Mouse (Mus musculus): Measurements from ENCODE around the gene Rnd1. TPM values are rescaled to one million over a fixed set of nuclear protein-coding genes. Genes with fewer than 3 reads are reported as not detected.

Rnd1 gene
- polyA plus RNA-seq, 1 experiment from 2014 or later = 7.1 TPM

GRCm38 (mm10) chr15:98614971-98615370 lies 62.3 kb downstream of the Rnd1 start:
- no peak overlapping the region for H3K27ac ChIP-seq (replicated peaks)
- no peak for DNase-seq (ENCODE audit: low spot score)
- peaks cover 29% of the 10 kb centered on the region for H3K4me1 ChIP-seq
- H3K36me3 ChIP-seq = no peaks in the 10 kb centered on the region
- H3K9me3 ChIP-seq (replicated peaks) = no peaks in the 10 kb centered on the region
- 58% methylated on average over 6 of the region's 6 CpGs for WGBS
- no peak overlapping the region for H3K4me3 ChIP-seq
- peaks cover 37% of the 10 kb centered on the region for H3K27me3 ChIP-seq (ENCODE audit: low read depth, poor library complexity, severe bottlenecking)

- no peaks in the 10 kb centered on the region for H3K9me3 ChIP-seq (replicated peaks)
- H3K4me1 ChIP-seq = peaks cover 33% of the 10 kb centered on the region
- H3K27me3 ChIP-seq (ENCODE audit: low read depth, poor library complexity, severe bottlenecking) = peaks cover 38% of the 10 kb centered on the region
- H3K27ac ChIP-seq (replicated peaks) = no peak overlapping the region; the same call in 1 of the 2 replicates
- no peak for DNase-seq (ENCODE audit: low spot score)
- no peaks in the 10 kb centered on the region for H3K36me3 ChIP-seq
- H3K4me3 ChIP-seq = no peak overlapping the region
- 74% methylated on average over 9 of the region's 9 CpGs for WGBS
These were observed 62.7 kb downstream of the Rnd1 start for GRCm38 (mm10) chr15:98614551-98614950.

Other genes starting within 250 kb of the Rnd1 start
- not detected in 2 replicates for gene Olfr282, start 246.2 kb downstream of the Rnd1 start, polyA plus RNA-seq (2016; fragmentation: Nextera tagmentation; extraction: Ambion mirVana)
- not detected in 2 replicates for gene Olfr281, start 224.9 kb downstream of the Rnd1 start, polyA plus RNA-seq (2016; fragmentation: Nextera tagmentation; extraction: Ambion mirVana)
- not detected in 2 replicates for gene OR5BS1P, start 207.6 kb downstream of the Rnd1 start, polyA plus RNA-seq (2016; fragmentation: Nextera tagmentation; extraction: Ambion mirVana)
- 0.47 TPM in 1 of 2 replicates, not detected in the other for gene Lalba, start 194.7 kb downstream of the Rnd1 start, polyA plus RNA-seq (2016; fragmentation: Nextera tagmentation; extraction: Ambion mirVana)
- not detected in 2 replicates for gene Olfr279, start 185.1 kb downstream of the Rnd1 start, polyA plus RNA-seq (2016; fragmentation: Nextera tagmentation; extraction: Ambion mirVana)
- 139 and 150 TPM in 2 replicates for gene Kansl2, start 143.2 kb downstream of the Rnd1 start, polyA plus RNA-seq (2016; fragmentation: Nextera tagmentation; extraction: Ambion mirVana)
- 59.0 and 61.3 TPM in 2 replicates for gene Ccnt1, start 106.5 kb downstream of the Rnd1 start, polyA plus RNA-seq (2016; fragmentation: Nextera tagmentation; extraction: Ambion mirVana)
- 0.43 TPM in 1 of 2 replicates, not detected in the other for gene 4930415O20Rik, start 106.5 kb downstream of the Rnd1 start, polyA plus RNA-seq (2016; fragmentation: Nextera tagmentation; extraction: Ambion mirVana)
- gene Adcy6, start 67.4 kb downstream of the Rnd1 start, polyA plus RNA-seq (2016; fragmentation: Nextera tagmentation; extraction: Ambion mirVana) = 11.8 and 12.1 TPM in 2 replicates
- gene Cacnb3, start 46.6 kb downstream of the Rnd1 start, polyA plus RNA-seq (2016; fragmentation: Nextera tagmentation; extraction: Ambion mirVana) = 36.1 and 50.9 TPM in 2 replicates
- gene Ddx23, start 14.6 kb downstream of the Rnd1 start, polyA plus RNA-seq (2016; fragmentation: Nextera tagmentation; extraction: Ambion mirVana) = 27.2 and 30.8 TPM in 2 replicates
- 1.3 and 1.5 TPM in 2 replicates for gene Ccdc65, start 30.7 kb upstream of the Rnd1 start, polyA plus RNA-seq (2016; fragmentation: Nextera tagmentation; extraction: Ambion mirVana)
- 15.2 and 16.4 TPM in 2 replicates for gene Fkbp11, start 50.7 kb upstream of the Rnd1 start, polyA plus RNA-seq (2016; fragmentation: Nextera tagmentation; extraction: Ambion mirVana)
- 41.2 and 43.2 TPM in 2 replicates for gene Arf3, start 85.8 kb upstream of the Rnd1 start, polyA plus RNA-seq (2016; fragmentation: Nextera tagmentation; extraction: Ambion mirVana)
- gene Wnt10b, start 100.7 kb upstream of the Rnd1 start, polyA plus RNA-seq (2016; fragmentation: Nextera tagmentation; extraction: Ambion mirVana) = 0.14 and 0.24 TPM in 2 replicates
- gene Wnt1, start 112.4 kb upstream of the Rnd1 start, polyA plus RNA-seq (2016; fragmentation: Nextera tagmentation; extraction: Ambion mirVana) = 22.0 and 24.0 TPM in 2 replicates
- gene Ddn, start 132.0 kb upstream of the Rnd1 start, polyA plus RNA-seq (2016; fragmentation: Nextera tagmentation; extraction: Ambion mirVana) = 0.54 and 0.82 TPM in 2 replicates
- gene Prkag1, start 154.1 kb upstream of the Rnd1 start, polyA plus RNA-seq (2016; fragmentation: Nextera tagmentation; extraction: Ambion mirVana) = 90.4 and 94.9 TPM in 2 replicates
- gene Kmt2d, start 193.7 kb upstream of the Rnd1 start, polyA plus RNA-seq (2016; fragmentation: Nextera tagmentation; extraction: Ambion mirVana) = 9.1 and 10.1 TPM in 2 replicates
- gene Rhebl1, start 217.1 kb upstream of the Rnd1 start, polyA plus RNA-seq (2016; fragmentation: Nextera tagmentation; extraction: Ambion mirVana) = 19.3 and 23.9 TPM in 2 replicates
- 0.27 and 0.58 TPM in 2 replicates for gene Dhh, start 221.1 kb upstream of the Rnd1 start, polyA plus RNA-seq (2016; fragmentation: Nextera tagmentation; extraction: Ambion mirVana)
- 24.7 and 28.6 TPM in 2 replicates for gene Lmbr1l, start 240.8 kb upstream of the Rnd1 start, polyA plus RNA-seq (2016; fragmentation: Nextera tagmentation; extraction: Ambion mirVana)